ENCODE assay signal across 9 mouse cellular contexts in the genomic region with DNA sequence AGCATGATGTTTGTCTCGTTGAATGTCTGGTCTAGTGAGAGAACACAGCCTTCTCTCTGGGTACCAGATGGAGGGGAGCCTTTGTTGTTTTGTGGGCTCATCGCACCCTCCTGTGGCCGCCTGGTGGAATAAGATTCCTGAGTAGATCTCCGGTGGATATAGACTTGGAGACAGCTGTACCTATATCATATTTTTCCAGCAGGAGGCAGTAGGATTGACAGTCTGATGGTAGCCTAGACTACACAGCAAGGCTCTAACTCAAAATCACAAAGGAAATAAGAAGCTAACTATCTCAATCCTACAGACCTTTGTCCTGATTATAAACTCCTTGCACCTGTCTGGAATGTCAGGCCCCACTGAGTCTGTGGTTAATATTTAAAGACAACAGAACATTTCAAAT. TPM values are rescaled to one million over a fixed set of nuclear protein-coding genes. Genes with fewer than 3 reads are reported as not detected.
DNase-seq lines count a peak whose midpoint lies in the region; ATAC-seq lines count a peak whose summit lies in the region.
"Had no signal": no experiment of that assay in that cellular context is flagged by ENCODE, and none has a peak within 500 bp of the region (broad histone marks: within the 10 kb centered on the region; RNA-seq: fewer than 3 reads in every experiment).

No protein-coding gene starts in this region.

- no peaks in the 10 kb centered on the region for H3K9me3 ChIP-seq in stomach, embryonic 16.5 days (replicated peaks; ENCODE audit: control insufficient read depth, low read length)

- H3K4me2 ChIP-seq in stomach, embryonic 16.5 days (ENCODE audit: low read depth, low read length), result no peak overlapping the region
- H3K4me2 ChIP-seq: limb, embryonic 13.5 days had no signal

- no peak overlapping the region for H3K4me3 ChIP-seq in stomach, embryonic 16.5 days (replicated peaks; ENCODE audit: low read length)
- H3K4me3 ChIP-seq: limb, embryonic 13.5 days had no signal

- peak; percentile 1 for DNase-seq in CD4-positive, CD25-positive, alpha-beta regulatory T cell, adult 2 months (ENCODE audit: low read depth, low spot score)
- peak; percentile 63 for DNase-seq in Muller cell, postnatal 12 days (ENCODE audit: inconsistent ontology term)
- peak; percentile 21 to 57 for DNase-seq in cerebellum, postnatal 25 days
- DNase-seq in layer of hippocampus, adult 18-20 months (ENCODE audit: low spot score in 2 of 2), result peak; percentile 68 to 91
- DNase-seq in lung, postnatal 14 days, result peak; percentile 35

- 14% methylated on average over 4 of the region's 4 CpGs for WGBS in stomach, embryonic 16.5 days

- no peaks in the 10 kb centered on the region for H3K4me1 ChIP-seq in stomach, embryonic 16.5 days (ENCODE audit: control insufficient read depth, insufficient read depth, low read length)

- no peak for ATAC-seq in CD4-positive, CD25-positive, alpha-beta regulatory T cell, adult 4 months
- ATAC-seq in granulocyte monocyte progenitor cell, adult 5-6 weeks (replicated peaks; ENCODE audit: poor library complexity, severe bottlenecking), result peak; percentile 66
- ATAC-seq in stomach, embryonic 16.5 days (ENCODE audit: insufficient read depth, low FRiP score), result peak; percentile 70; the same call in 1 of the 2 replicates

- no peak overlapping the region for H3K9ac ChIP-seq in stomach, embryonic 16.5 days (ENCODE audit: low read length)
- H3K9ac ChIP-seq: limb, embryonic 13.5 days had no signal

- H3K27ac ChIP-seq in stomach, embryonic 16.5 days (ENCODE audit: low read length), result no peak overlapping the region
- H3K27ac ChIP-seq: limb, embryonic 13.5 days had no signal

- H3K36me3 ChIP-seq in stomach, embryonic 16.5 days (ENCODE audit: control insufficient read depth, insufficient read depth, low read length), result no peaks in the 10 kb centered on the region
- H3K36me3 ChIP-seq: limb, embryonic 13.5 days had no signal

- no peaks in the 10 kb centered on the region for H3K27me3 ChIP-seq in stomach, embryonic 16.5 days (ENCODE audit: control insufficient read depth, insufficient read depth, low read length)
- H3K27me3 ChIP-seq: limb, embryonic 13.5 days had no signal

RNA-seq across cellular contexts. Expression of gene Defb29, which starts 4.8 kb away (rescaled TPM):
- polyA plus RNA-seq in CD4-positive, CD25-positive, alpha-beta regulatory T cell, adult 4 months (2017; shearing (Covaris generic)), result not detected
- total RNA-seq in granulocyte monocyte progenitor cell, adult 5-6 weeks (2014; fragmentation: Nextera tagmentation), result not detected in 2 replicates
- not detected in 2 replicates for total RNA-seq in granulocyte monocyte progenitor cell, adult 5-6 weeks (2017)
- total RNA-seq in layer of hippocampus, adult 18-20 months (2021), result not detected
- not detected in 2 replicates for polyA plus RNA-seq in stomach, embryonic 16.5 days (2015; fragmentation: Nextera tagmentation; extraction: Ambion mirVana)
- polyA plus RNA-seq: limb, embryonic 13.5 days had no signal

RNA-seq across cellular contexts. Expression of gene Gm17416, which starts 24.4 kb away (rescaled TPM):
- polyA plus RNA-seq in CD4-positive, CD25-positive, alpha-beta regulatory T cell, adult 4 months (2017; shearing (Covaris generic)), result not detected
- total RNA-seq in granulocyte monocyte progenitor cell, adult 5-6 weeks (2014; fragmentation: Nextera tagmentation), result not detected in 2 replicates
- total RNA-seq in granulocyte monocyte progenitor cell, adult 5-6 weeks (2017), result not detected in 2 replicates
- total RNA-seq in layer of hippocampus, adult 18-20 months (2021), result not detected
- polyA plus RNA-seq in stomach, embryonic 16.5 days (2015; fragmentation: Nextera tagmentation; extraction: Ambion mirVana), result not detected in 2 replicates
- polyA plus RNA-seq: limb, embryonic 13.5 days had no signal

RNA-seq across cellular contexts. Expression of gene Defb28, which starts 26.6 kb away (rescaled TPM):
- polyA plus RNA-seq in CD4-positive, CD25-positive, alpha-beta regulatory T cell, adult 4 months (2017; shearing (Covaris generic)), result not detected
- not detected in 2 replicates for total RNA-seq in granulocyte monocyte progenitor cell, adult 5-6 weeks (2014; fragmentation: Nextera tagmentation)
- total RNA-seq in granulocyte monocyte progenitor cell, adult 5-6 weeks (2017), result not detected in 2 replicates
- not detected for total RNA-seq in layer of hippocampus, adult 18-20 months (2021)
- polyA plus RNA-seq in stomach, embryonic 16.5 days (2015; fragmentation: Nextera tagmentation; extraction: Ambion mirVana), result not detected in 2 replicates
- polyA plus RNA-seq: limb, embryonic 13.5 days had no signal

RNA-seq across cellular contexts. Expression of gene Defb21, which starts 27.9 kb away (rescaled TPM):
- polyA plus RNA-seq in CD4-positive, CD25-positive, alpha-beta regulatory T cell, adult 4 months (2017; shearing (Covaris generic)), result not detected
- not detected in 2 replicates for total RNA-seq in granulocyte monocyte progenitor cell, adult 5-6 weeks (2014; fragmentation: Nextera tagmentation)
- not detected in 2 replicates for total RNA-seq in granulocyte monocyte progenitor cell, adult 5-6 weeks (2017)
- not detected for total RNA-seq in layer of hippocampus, adult 18-20 months (2021)
- polyA plus RNA-seq in stomach, embryonic 16.5 days (2015; fragmentation: Nextera tagmentation; extraction: Ambion mirVana), result not detected in 2 replicates
- polyA plus RNA-seq: limb, embryonic 13.5 days had no signal

RNA-seq across cellular contexts. Expression of gene Defb26, which starts 33.2 kb away (rescaled TPM):
- not detected for polyA plus RNA-seq in CD4-positive, CD25-positive, alpha-beta regulatory T cell, adult 4 months (2017; shearing (Covaris generic))
- not detected in 2 replicates for total RNA-seq in granulocyte monocyte progenitor cell, adult 5-6 weeks (2014; fragmentation: Nextera tagmentation)
- not detected in 2 replicates for total RNA-seq in granulocyte monocyte progenitor cell, adult 5-6 weeks (2017)
- not detected for total RNA-seq in layer of hippocampus, adult 18-20 months (2021)
- not detected in 2 replicates for polyA plus RNA-seq in stomach, embryonic 16.5 days (2015; fragmentation: Nextera tagmentation; extraction: Ambion mirVana)
- polyA plus RNA-seq: limb, embryonic 13.5 days had no signal

Comparison
In these comparisons a context has a peak if more than half of its experiments do, and no peak if none do; other contexts are left out.
1. DNase-seq: peak in every context shown above with its lines; median percentile 80 in layer of hippocampus, adult 18-20 months; 63 in Muller cell, postnatal 12 days; 39 in cerebellum, postnatal 25 days; 35 in lung, postnatal 14 days; 1 in CD4-positive, CD25-positive, alpha-beta regulatory T cell, adult 2 months.